Mouse (Mus musculus): Measurements from ENCODE around the gene Cstb. TPM values are rescaled to one million over a fixed set of nuclear protein-coding genes. Genes with fewer than 3 reads are reported as not detected.

The Cstb gene
- 131 and 134 TPM in 2 replicates for polyA plus RNA-seq (2021; fragmentation: Nextera tagmentation)
- long read RNA-seq, experiment 1, transcript Cstb-201 (3 exons, 603 nt): major isoform, 16 of 17 reads
- long read RNA-seq, experiment 1, partial matches to known transcripts: 1 of 17 reads
- long read RNA-seq, experiment 1, other reads (novel, unspliced or antisense): 0 of 17 reads
- long read RNA-seq, experiment 2, transcript Cstb-201 (3 exons, 603 nt): major isoform, 64 of 65 reads
- long read RNA-seq, experiment 2, partial matches to known transcripts: 1 of 65 reads
- long read RNA-seq, experiment 2, other reads (novel, unspliced or antisense): 0 of 65 reads

GRCm38 (mm10) chr10:78425181-78426041, at the start of gene Cstb:
TSS of gene Cstb (plus strand) at chr10:78425669.

GRCm38 (mm10) chr10:78412319-78413151, 12.9 kb upstream of the Cstb start, which contains the start of gene Rrp1:
TSS of gene Rrp1 (minus strand) at chr10:78413043.

GRCm38 (mm10) chr10:78464792-78465207, 39.3 kb downstream of the Cstb start, which contains the start of gene Pdxk:
TSS of gene Pdxk (minus strand) at chr10:78464975.

Other genes with a start within 250 kb of the Cstb start
- gene Pwp2, start 240.5 kb upstream of the Cstb start, polyA plus RNA-seq (2021; fragmentation: Nextera tagmentation): 7.6 and 11.7 TPM in 2 replicates
- 5.2 and 8.0 TPM in 2 replicates for gene Trappc10, start 181.0 kb upstream of the Cstb start, polyA plus RNA-seq (2021; fragmentation: Nextera tagmentation)
- 26.7 and 68.7 TPM in 2 replicates for gene Agpat3, start 73.2 kb upstream of the Cstb start, polyA plus RNA-seq (2021; fragmentation: Nextera tagmentation)
- 300 and 334 TPM in 2 replicates for gene Rrp1, start 12.6 kb upstream of the Cstb start, polyA plus RNA-seq (2021; fragmentation: Nextera tagmentation)
- 40.1 and 44.0 TPM in 2 replicates for gene Pdxk, start 39.3 kb downstream of the Cstb start, polyA plus RNA-seq (2021; fragmentation: Nextera tagmentation)
- not detected in 2 replicates for gene Olfr1358, start 91.8 kb downstream of the Cstb start, polyA plus RNA-seq (2021; fragmentation: Nextera tagmentation)
- 27.2 and 37.1 TPM in 2 replicates for gene Ilvbl, start 148.7 kb downstream of the Cstb start, polyA plus RNA-seq (2021; fragmentation: Nextera tagmentation)
- 1.9 and 3.3 TPM in 2 replicates for gene Syde1, start 166.3 kb downstream of the Cstb start, polyA plus RNA-seq (2021; fragmentation: Nextera tagmentation)
- not detected in 2 replicates for gene Olfr1357, start 192.4 kb downstream of the Cstb start, polyA plus RNA-seq (2021; fragmentation: Nextera tagmentation)

All from left cerebral cortex, adult 6 months (tissue).